Mouse (Mus musculus) liver, embryonic 16.5 days (tissue): Measurements from ENCODE around the gene Ajm1. TPM values are rescaled to one million over a fixed set of nuclear protein-coding genes. Genes with fewer than 3 reads are reported as not detected.

Source experiments
- ATAC-seq: fragments of 200-750 bp; cut with Nextera tagmentation; 2 replicates; pipeline ENCODE4 v1.8.0; 2017; ENCODE audit warnings: low read depth, mild to moderate bottlenecking, moderate number of reproducible peaks, moderate library complexity
- H3K27ac ChIP-seq: fragments of 300-500 bp; sonication (generic); 2 replicates; pipeline ENCODE4 v1.5.1; 2014; ENCODE audit warnings: mild to moderate bottlenecking, low read length
- H3K27me3 ChIP-seq: fragments of 300-500 bp; sonication (generic); 2 replicates; pipeline ENCODE4 v1.6.1; 2014; ENCODE audit warnings: low read depth, low read length, mixed read lengths; ENCODE audit not compliant: control insufficient read depth, insufficient read depth
- H3K36me3 ChIP-seq: fragments of 300-500 bp; sonication (generic); 2 replicates; pipeline ENCODE4 v1.6.1; 2014; ENCODE audit warnings: mild to moderate bottlenecking; ENCODE audit not compliant: control insufficient read depth, insufficient read depth
- H3K4me1 ChIP-seq: fragments of 300-500 bp; sonication (generic); 2 replicates; pipeline ENCODE4 v1.6.1; 2014; ENCODE audit warnings: low read depth, low read length, mixed read lengths; ENCODE audit not compliant: control insufficient read depth
- H3K4me2 ChIP-seq: fragments of 300-500 bp; sonication (generic); 2 replicates; pipeline ENCODE4 v1.6.1; 2014; ENCODE audit warnings: low read depth, low read length, mixed read lengths
- H3K4me3 ChIP-seq: fragments of 300-500 bp; sonication (generic); 2 replicates; pipeline ENCODE4 v1.5.1; 2014; ENCODE audit warnings: low read depth, mild to moderate bottlenecking, low read length
- H3K9ac ChIP-seq: fragments of 300-500 bp; sonication (generic); 2 replicates; pipeline ENCODE4 v1.6.1; 2014; ENCODE audit warnings: low read depth, low read length
- H3K9me3 ChIP-seq: fragments of 300-500 bp; sonication (generic); replicated peaks from 2 replicates; pipeline ENCODE4 v1.6.1; 2016; ENCODE audit warnings: low read length; ENCODE audit not compliant: control insufficient read depth
- WGBS: fragments of 180-500 bp; shearing (Covaris S2); extraction: QIAGEN DNeasy Blood & Tissue Kit; methylation state at CpG from one replicate; pipeline ENCODE4 v1.1.7; 2014; ENCODE audit not compliant: insufficient replicate concordance; 5-methylcytosine and 5-hydroxymethylcytosine counted together
- polyA plus RNA-seq: library from polyadenylated mRNA; unstranded; fragments of >200 nt; fragmentation: Nextera tagmentation; extraction: Ambion mirVana; gene quantifications from 2 replicates; pipeline ENCODE4 v1.2.1, GENCODE M21; 2015

Ajm1 gene
- polyA plus RNA-seq, result 0.07 TPM in 1 of 2 replicates, not detected in the other

DNA sequence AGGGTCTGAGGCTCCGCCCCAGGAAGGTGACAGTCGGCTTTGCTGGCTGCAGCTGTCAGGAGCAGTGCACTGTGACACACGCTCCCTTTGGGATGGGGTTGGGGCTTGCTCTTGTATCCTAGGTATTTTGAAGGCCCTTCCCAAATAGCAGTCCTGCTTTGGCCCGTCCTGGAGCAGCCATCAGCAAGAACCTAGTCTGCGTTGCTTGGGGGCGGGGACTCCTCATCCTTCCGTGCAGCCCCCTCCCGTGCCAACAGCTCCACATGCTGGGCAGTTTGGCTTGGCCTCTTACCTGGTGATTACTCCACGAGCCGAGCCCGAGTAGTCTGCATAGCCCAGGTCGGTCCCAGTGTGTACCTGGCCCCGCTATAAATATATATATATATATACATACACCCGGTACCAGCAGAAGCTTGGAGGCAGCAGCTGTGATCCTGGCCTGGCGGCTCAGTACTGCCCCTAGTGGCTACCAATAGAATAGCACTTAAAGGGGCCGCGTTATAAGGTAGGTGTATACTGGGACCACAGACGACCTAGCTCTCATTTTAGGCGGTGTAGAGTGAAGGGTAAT is at the start of gene Ajm1:
Ajm1 (minus strand) TSS at position 464 of the 571 bp plus-strand sequence.
- H3K27me3 ChIP-seq, result peaks cover 50% of the 10 kb centered on the region
- peak; percentile 64 for ATAC-seq
- peaks cover 41% of the 10 kb centered on the region for H3K4me1 ChIP-seq
- H3K27ac ChIP-seq, result no peak within 1 kb of the TSS
- no peak within 1 kb of the TSS for H3K9ac ChIP-seq
- peak within 1 kb of the TSS; percentile 50 for H3K4me2 ChIP-seq
- 5% methylated on average over 19 of the region's 19 CpGs for WGBS
- peak within 1 kb of the TSS; percentile 22; the same call in 1 of the 2 replicates for H3K4me3 ChIP-seq
- H3K36me3 ChIP-seq, result peaks cover 2% of the 10 kb centered on the region; the same call in 1 of the 2 replicates
- no peaks in the 10 kb centered on the region for H3K9me3 ChIP-seq

DNA sequence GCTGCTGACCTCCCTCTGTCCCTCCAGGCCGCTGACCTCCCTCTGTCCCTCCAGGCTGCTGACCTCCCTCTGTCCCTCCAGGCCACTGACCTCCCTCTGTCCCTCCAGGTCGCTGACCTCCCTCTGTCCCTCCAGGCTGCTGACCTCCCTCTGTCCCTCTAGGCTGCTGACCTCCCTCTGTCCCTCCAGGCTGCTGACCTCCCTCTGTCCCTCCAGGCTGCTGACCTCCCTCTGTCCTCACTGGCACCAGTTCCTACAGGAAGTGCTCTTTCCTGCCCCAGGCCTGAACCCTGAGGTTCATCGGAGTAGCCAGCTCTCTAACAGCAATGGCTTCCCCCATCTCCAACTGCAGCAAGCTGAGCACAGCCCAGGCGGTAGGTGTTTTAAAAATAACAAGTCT is 47.2 kb upstream of the Ajm1 start:
- ATAC-seq, result peak; percentile 53; the same call in 1 of the 2 replicates
- H3K4me3 ChIP-seq, result no peak overlapping the region
- WGBS, result 34% methylated on average over 4 of the region's 4 CpGs
- no peaks in the 10 kb centered on the region for H3K27me3 ChIP-seq
- H3K36me3 ChIP-seq, result no peaks in the 10 kb centered on the region
- H3K9me3 ChIP-seq, result no peaks in the 10 kb centered on the region
- no peaks in the 10 kb centered on the region for H3K4me1 ChIP-seq
- no peak overlapping the region for H3K9ac ChIP-seq
- H3K27ac ChIP-seq, result no peak overlapping the region
- no peak overlapping the region for H3K4me2 ChIP-seq

DNA sequence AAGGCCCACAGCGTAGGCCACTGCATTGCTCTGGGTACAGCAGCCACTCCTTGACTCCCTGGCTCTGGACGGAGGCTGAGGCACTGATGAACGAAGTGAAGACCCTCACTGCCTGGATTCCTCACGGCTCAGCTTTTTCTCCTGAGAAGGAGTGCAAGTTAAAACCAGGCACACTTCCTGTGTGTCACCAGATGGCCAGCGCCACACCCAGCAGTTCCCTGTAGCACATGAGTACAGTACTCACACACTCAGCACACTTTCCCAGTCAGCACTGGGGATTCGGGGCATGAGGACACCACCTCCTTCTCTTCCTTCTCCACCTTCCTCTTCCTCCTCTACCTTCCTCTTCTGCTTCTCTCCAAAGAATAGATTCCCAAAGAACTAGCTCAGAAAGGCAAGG is 46.3 kb upstream of the Ajm1 start, which contains the start of gene Fcna:
Fcna (minus strand) TSS at position 220 of the 400 bp plus-strand sequence.
- no peaks in the 10 kb centered on the region for H3K9me3 ChIP-seq
- H3K9ac ChIP-seq, result no peak within 1 kb of the TSS
- 50% methylated on average over 6 of the region's 6 CpGs for WGBS
- H3K27ac ChIP-seq, result no peak within 1 kb of the TSS
- H3K4me2 ChIP-seq, result no peak within 1 kb of the TSS
- no peaks in the 10 kb centered on the region for H3K36me3 ChIP-seq
- no peaks in the 10 kb centered on the region for H3K27me3 ChIP-seq
- no peaks in the 10 kb centered on the region for H3K4me1 ChIP-seq
- no peak within 1 kb of the TSS for H3K4me3 ChIP-seq
- ATAC-seq, result no peak

DNA sequence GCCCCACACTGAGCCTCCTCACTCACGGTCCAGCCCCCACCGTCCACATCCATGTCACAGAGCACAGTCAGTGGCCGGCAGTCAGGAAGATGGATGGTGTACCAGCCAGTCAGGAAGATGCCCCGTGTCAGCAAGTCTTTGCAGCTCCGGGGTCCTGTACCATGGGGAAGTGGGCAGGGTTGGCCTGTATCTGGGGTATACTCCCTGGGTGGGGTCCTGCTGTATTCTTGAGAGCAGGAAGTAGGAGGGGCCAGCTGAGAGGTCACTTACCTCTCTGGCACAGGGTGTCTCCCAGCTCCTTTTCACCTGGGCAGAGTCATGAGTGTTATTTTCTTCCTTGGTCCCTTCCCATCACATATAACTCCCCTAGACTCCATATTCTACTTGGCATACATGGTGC is 44.4 kb upstream of the Ajm1 start:
- H3K27ac ChIP-seq, result no peak overlapping the region
- H3K27me3 ChIP-seq, result no peaks in the 10 kb centered on the region
- no peak overlapping the region for H3K4me3 ChIP-seq
- H3K9me3 ChIP-seq, result no peaks in the 10 kb centered on the region
- no peak overlapping the region for H3K9ac ChIP-seq
- no peak overlapping the region for H3K4me2 ChIP-seq
- no peaks in the 10 kb centered on the region for H3K36me3 ChIP-seq
- no peak for ATAC-seq
- H3K4me1 ChIP-seq, result peaks cover 3% of the 10 kb centered on the region; the same call in 1 of the 2 replicates
- WGBS, result 33% methylated on average over 5 of the region's 5 CpGs

DNA sequence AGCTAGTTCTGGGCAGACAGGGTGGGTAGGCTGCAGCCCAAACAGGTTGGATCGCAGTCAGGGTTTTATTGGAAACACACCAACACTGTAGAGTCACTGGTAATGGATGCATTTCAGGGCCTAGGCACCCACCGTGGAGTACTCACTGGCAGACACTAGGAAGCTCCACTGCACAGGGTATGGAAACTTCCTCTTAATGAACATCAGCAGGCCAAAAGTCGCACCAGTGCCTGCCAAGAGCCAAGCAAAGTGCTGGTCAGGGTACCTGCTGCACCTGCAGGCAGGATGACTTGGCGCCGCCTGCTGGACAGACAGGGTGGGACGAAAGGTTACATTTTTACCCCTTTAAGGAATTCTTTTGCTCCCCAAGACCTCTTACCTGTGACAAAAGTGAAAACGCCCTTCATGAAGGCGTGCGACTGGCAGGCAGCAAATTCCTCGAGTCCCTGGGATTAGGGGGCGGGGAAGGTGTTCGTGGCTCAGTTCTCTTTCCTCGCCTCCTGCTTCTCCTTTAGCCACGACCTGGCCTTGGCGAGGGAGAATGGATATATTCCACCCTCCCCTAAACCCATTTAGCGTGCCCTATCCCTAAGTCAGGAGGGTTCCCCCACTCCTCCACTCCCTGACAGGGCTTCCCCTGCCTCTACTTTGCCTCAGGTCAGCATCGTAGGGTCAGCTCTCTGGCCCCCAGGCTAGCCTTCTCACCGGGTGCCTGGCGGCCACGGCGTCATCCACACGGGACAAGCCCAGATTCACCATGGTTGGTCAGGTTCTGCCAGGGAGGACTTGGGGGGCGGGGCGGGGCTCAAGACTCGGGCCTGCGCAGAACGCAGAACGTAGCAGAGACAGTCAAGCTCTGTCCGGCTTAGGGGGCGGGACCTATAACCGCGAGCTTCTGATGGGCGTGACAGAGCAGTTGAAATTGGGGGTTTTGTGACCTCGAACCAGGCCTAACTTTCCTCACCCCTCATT is 40.0 kb upstream of the Ajm1 start, which contains the start of gene Tmem141:
Tmem141 (minus strand) TSS at position 777 of the 972 bp plus-strand sequence.
- Histone ChIP-seq H3K4me1 (peaks cover 3% of the 10 kb centered on the region; the same call in 1 of the 2 replicates), H3K27me3 (peaks cover 6% of the 10 kb centered on the region), H3K4me3 (peak within 1 kb of the TSS; percentile 57), H3K36me3 (no peaks in the 10 kb centered on the region), H3K9ac (peak within 1 kb of the TSS; percentile 45; the same call in 1 of the 2 replicates), H3K27ac (0 out of 2 replicates have a peak within 1 kb of the TSS, but pooled peaks have one; percentile 22), H3K9me3 (no peaks in the 10 kb centered on the region), H3K4me2 (peak within 1 kb of the TSS; percentile 71)
- 7% methylated on average over 34 of the region's 34 CpGs for WGBS
- ATAC-seq, result peak; percentile 87

DNA sequence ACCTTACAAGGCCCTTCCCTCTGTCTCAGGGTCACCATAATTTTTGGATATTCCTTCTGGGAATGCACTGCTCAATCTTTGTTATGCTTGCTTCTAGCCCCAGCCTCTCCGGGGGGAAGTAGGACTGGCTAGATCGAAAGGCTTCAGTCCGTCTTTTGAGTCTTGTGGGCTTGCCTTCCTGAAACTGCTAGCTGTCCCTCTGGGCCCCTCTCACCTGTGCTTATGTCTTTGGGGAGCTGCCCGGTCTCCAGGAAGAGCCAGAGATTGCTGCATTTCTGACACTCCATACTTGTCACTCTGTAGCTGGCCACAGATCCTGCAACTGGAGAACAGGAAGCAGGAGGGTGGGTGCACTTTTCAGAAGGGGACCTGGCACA is 39.3 kb upstream of the Ajm1 start:
- Histone ChIP-seq H3K27me3 (peaks cover 12% of the 10 kb centered on the region), H3K4me3 (no peak overlapping the region), H3K27ac (no peak overlapping the region), H3K4me1 (peaks cover 3% of the 10 kb centered on the region; the same call in 1 of the 2 replicates), H3K4me2 (0 out of 2 replicates have a peak overlapping the region, but pooled peaks have one; percentile 71), H3K9me3 (no peaks in the 10 kb centered on the region), H3K36me3 (no peaks in the 10 kb centered on the region), H3K9ac (no peak overlapping the region)
- whole genome bisulfite sequencing, result 56% methylated on average over 4 of the region's 4 CpGs
- ATAC-seq, result no peak

DNA sequence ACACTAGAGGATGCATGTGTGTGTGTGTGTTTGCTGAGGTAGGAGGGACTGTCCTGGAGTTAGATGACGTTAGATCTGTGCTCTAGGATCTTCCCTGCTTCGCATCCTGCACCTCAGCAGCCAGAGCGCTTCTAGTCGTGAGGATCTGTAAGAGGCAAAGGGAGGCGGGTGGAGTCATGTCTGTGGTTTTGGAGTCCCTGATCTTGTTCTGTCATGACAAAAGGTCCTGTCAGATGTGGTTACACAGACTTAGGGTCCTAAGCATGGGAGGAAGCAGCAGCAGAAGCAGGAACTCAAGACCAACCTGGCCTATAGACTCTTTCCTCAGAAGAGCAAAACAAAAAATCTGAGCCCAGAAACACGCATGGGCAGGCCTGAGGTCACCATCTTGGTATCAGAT is 38.8 kb upstream of the Ajm1 start:
- no peaks in the 10 kb centered on the region for H3K9me3 ChIP-seq
- no peak overlapping the region for H3K27ac ChIP-seq
- no peak overlapping the region for H3K9ac ChIP-seq
- ATAC-seq, result no peak
- H3K27me3 ChIP-seq, result peaks cover 17% of the 10 kb centered on the region
- 22% methylated on average over 6 of the region's 6 CpGs for WGBS
- H3K4me3 ChIP-seq, result no peak overlapping the region
- peaks cover 3% of the 10 kb centered on the region; the same call in 1 of the 2 replicates for H3K4me1 ChIP-seq
- H3K36me3 ChIP-seq, result no peaks in the 10 kb centered on the region
- H3K4me2 ChIP-seq, result no peak overlapping the region

DNA sequence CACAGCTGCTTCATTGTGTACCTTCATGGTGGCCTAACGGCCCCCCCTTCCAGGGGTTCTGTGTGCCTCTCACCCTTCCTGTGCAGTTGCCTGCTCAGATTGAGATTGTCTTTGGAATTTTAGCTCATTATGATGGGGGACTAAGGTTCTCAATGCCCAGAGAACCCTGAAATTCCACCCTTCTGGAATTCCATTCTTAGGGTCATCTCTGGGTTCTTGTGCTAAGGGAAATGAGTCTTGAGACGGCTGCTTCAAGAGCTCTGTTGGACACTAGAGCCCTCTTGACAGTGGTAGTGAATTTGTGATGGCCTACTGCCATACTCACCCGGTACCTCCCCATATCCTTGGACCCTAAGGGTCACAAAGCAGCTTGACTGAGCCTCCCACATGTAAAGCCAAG is 36.0 kb upstream of the Ajm1 start, which contains the start of gene Ccdc183:
Ccdc183 (minus strand) TSS at position 101 of the 400 bp plus-strand sequence.
- 57% methylated on average over 3 of the region's 3 CpGs for WGBS
- Histone ChIP-seq H3K9ac (no peak within 1 kb of the TSS), H3K36me3 (no peaks in the 10 kb centered on the region), H3K4me1 (peaks cover 3% of the 10 kb centered on the region; the same call in 1 of the 2 replicates), H3K27ac (no peak within 1 kb of the TSS), H3K9me3 (no peaks in the 10 kb centered on the region), H3K4me2 (no peak within 1 kb of the TSS), H3K4me3 (no peak within 1 kb of the TSS), H3K27me3 (peaks cover 22% of the 10 kb centered on the region)
- no peak for ATAC-seq
